In genomic region chr5:38039796-38040195, GRCm38 (mm10) we compare ENCODE assay signal across 8 mouse cellular contexts. TPM values are rescaled to one million over a fixed set of nuclear protein-coding genes. Genes with fewer than 3 reads are reported as not detected.
DNase-seq lines count a peak whose midpoint lies in the region; ATAC-seq and TF ChIP-seq lines count a peak whose summit lies in the region.

No protein-coding gene starts in this region.

- no peaks in the 10 kb centered on the region for H3K9me3 ChIP-seq in CH12.LX (replicated peaks; ENCODE audit: low read length)
- no peaks in the 10 kb centered on the region for H3K9me3 ChIP-seq in forebrain, embryonic 13.5 days (replicated peaks)
- H3K9me3 ChIP-seq in liver, embryonic 15.5 days (replicated peaks), result no peaks in the 10 kb centered on the region

- 31% methylated on average over 9 of the region's 9 CpGs for WGBS in forebrain, embryonic 13.5 days
- 18% methylated on average over 9 of the region's 9 CpGs for WGBS in liver, embryonic 15.5 days (ENCODE audit: insufficient replicate concordance)

- dilution Hi-C loops in CH12.LX (cut with MboI; ENCODE audit: extremely low pct_ligation_motif_present, extremely low pct_unique_long_range_greater_than_20kb, low sequenced_read_pairs), result no loop called here

- peak overlapping the region; percentile 72 for H3K9ac ChIP-seq in CH12.LX (ENCODE audit: insufficient read depth, low read depth)
- peak overlapping the region; percentile 88 for H3K9ac ChIP-seq in forebrain, embryonic 13.5 days
- H3K9ac ChIP-seq in liver, embryonic 15.5 days, result peak overlapping the region; percentile 69

- DNase-seq in adrenal gland, postnatal 14 days, result peak; percentile 28
- no peak for DNase-seq in adrenal gland, adult 18-20 months (ENCODE audit: low spot score in 2 of 2)
- DNase-seq in CH12.LX (ENCODE audit: extremely low read depth), result peak; percentile 6
- no peak for DNase-seq in right cerebral cortex, postnatal 36 days (ENCODE audit: low spot score in 2 of 2)
- no peak for DNase-seq in cerebellum, adult 18-20 months
- DNase-seq in layer of hippocampus, adult 8-10 months (ENCODE audit: low spot score in 2 of 2), result no peak

- peak overlapping the region; percentile 83 to 98 (median 92) for H3K4me3 ChIP-seq in CH12.LX (replicated peaks in 1 of 3; ENCODE audit: low read depth in 2 of 3, low read length in 2 of 3, poor library complexity in 1 of 3)
- H3K4me3 ChIP-seq in forebrain, embryonic 13.5 days, result peak overlapping the region; percentile 91
- peak overlapping the region; percentile 77 for H3K4me3 ChIP-seq in liver, embryonic 15.5 days (replicated peaks)

- peaks cover 0 to 20% of the 10 kb centered on the region in 2 experiments for H3K36me3 ChIP-seq in CH12.LX (replicated peaks in 1 of 2; ENCODE audit: control insufficient read depth in 1 of 2, insufficient read depth in 1 of 2, low read length in 1 of 2)
- no peaks in the 10 kb centered on the region for H3K36me3 ChIP-seq in forebrain, embryonic 13.5 days (ENCODE audit: poor library complexity, severe bottlenecking)
- 0 out of 2 replicates have a peak, but pooled peaks cover 4% of the 10 kb centered on the region for H3K36me3 ChIP-seq in liver, embryonic 15.5 days (replicated peaks)

- H3K4me1 ChIP-seq in CH12.LX (ENCODE audit: control insufficient read depth in 1 of 2, insufficient read depth in 2 of 2), result peaks cover 8 to 18% of the 10 kb centered on the region in 2 experiments; a peak in 3 of 4 replicates
- H3K4me1 ChIP-seq in forebrain, embryonic 13.5 days, result peaks cover 20% of the 10 kb centered on the region
- H3K4me1 ChIP-seq in liver, embryonic 15.5 days (replicated peaks), result peaks cover 17% of the 10 kb centered on the region

- no peak for TF ChIP-seq RAD21 in CH12.LX (IDR thresholded peaks at IDR 0.05; ENCODE audit: low read depth, low read length)

- H3K27me3 ChIP-seq in CH12.LX (replicated peaks), result peaks cover 28% of the 10 kb centered on the region
- 0 out of 2 replicates have a peak, but pooled peaks cover 9% of the 10 kb centered on the region for H3K27me3 ChIP-seq in forebrain, embryonic 13.5 days
- peaks cover 16% of the 10 kb centered on the region; the same call in 1 of the 2 replicates for H3K27me3 ChIP-seq in liver, embryonic 15.5 days

- no peak overlapping the region for H3K27ac ChIP-seq in CH12.LX (ENCODE audit: insufficient read depth, low read depth)
- H3K27ac ChIP-seq in forebrain, embryonic 13.5 days, result 0 out of 2 replicates have a peak overlapping the region, but pooled peaks have one; percentile 51
- H3K27ac ChIP-seq in liver, embryonic 15.5 days (replicated peaks), result no peak overlapping the region

- no peak for TF ChIP-seq CTCF in CH12.LX (conservative IDR thresholded peaks at IDR 0.05 in 1 of 2, IDR thresholded peaks at IDR 0.05 in 1 of 2; ENCODE audit: low read depth in 2 of 2, low read length in 2 of 2)

- H3K79me2 ChIP-seq in CH12.LX (replicated peaks; ENCODE audit: control insufficient read depth, extremely low read depth, insufficient read depth, poor library complexity, severe bottlenecking), result peaks cover 6% of the 10 kb centered on the region; the same call in 1 of the 2 replicates

- ATAC-seq in forebrain, embryonic 13.5 days, result no peak
- no peak for ATAC-seq in liver, embryonic 15.5 days (ENCODE audit: insufficient read depth)

- in situ Hi-C loops in CH12.LX (cut with MboI; ENCODE audit: low pct_ligation_motif_present, low pct_unique_long_range_greater_than_20kb, low sequenced_read_pairs), result no loop called here

- H3K4me2 ChIP-seq in CH12.LX (ENCODE audit: insufficient read depth, low read depth, poor library complexity, severe bottlenecking), result peak overlapping the region; percentile 70
- H3K4me2 ChIP-seq in forebrain, embryonic 13.5 days, result peak overlapping the region; percentile 85
- H3K4me2 ChIP-seq in liver, embryonic 15.5 days, result peak overlapping the region; percentile 76

- no peak for TF ChIP-seq POLR2A in CH12.LX (IDR thresholded peaks at IDR 0.05; ENCODE audit: low read depth, low read length)

- no peak for TF ChIP-seq EP300 in CH12.LX (IDR thresholded peaks at IDR 0.05; ENCODE audit: low read length)

TF ChIP-seq in CH12.LX, 34 proteins besides CTCF, POLR2A, EP300 and RAD21:
- no peak for TF ChIP-seq JUND (conservative IDR thresholded peaks at IDR 0.05; ENCODE audit: low read depth, low read length)
- no peak for TF ChIP-seq TCF12 (IDR thresholded peaks at IDR 0.05; ENCODE audit: low read depth, low read length)
- TF ChIP-seq POLR2AphosphoS2 (IDR thresholded peaks at IDR 0.05; ENCODE audit: low read depth, low read length), result no peak
- TF ChIP-seq RCOR1 (conservative IDR thresholded peaks at IDR 0.05; ENCODE audit: low read depth, low read length), result no peak
- no peak for TF ChIP-seq MXI1 (IDR thresholded peaks at IDR 0.05; ENCODE audit: low read depth, low read length)
- TF ChIP-seq TBP (conservative IDR thresholded peaks at IDR 0.05; ENCODE audit: low read depth, low read length), result no peak
- no peak for TF ChIP-seq KAT2A (IDR thresholded peaks at IDR 0.05; ENCODE audit: insufficient replicate concordance, low read length)
- TF ChIP-seq MAZ (IDR thresholded peaks at IDR 0.05; ENCODE audit: low read depth, low read length), result no peak
- TF ChIP-seq ZKSCAN1 (IDR thresholded peaks at IDR 0.05; ENCODE audit: borderline replicate concordance, low read depth, low read length), result no peak

RNA-seq across cellular contexts. Expression of gene Stx18, which starts 1.3 kb away (rescaled TPM):
- 45.0 and 47.0 TPM in 2 replicates for total RNA-seq in adrenal gland, postnatal 14 days (2021)
- total RNA-seq in adrenal gland, adult 18-20 months (2021), result 10 to 100 TPM; 34.7 to 42.5 TPM
- total RNA-seq in CH12.LX (2012; rRNA removed), result 28.7 and 29.4 TPM in 2 replicates
- 26.3 and 31.1 TPM in 2 replicates for total RNA-seq in CH12.LX (2014; rRNA removed)
- 35.8 and 40.0 TPM in 2 replicates for polyA plus RNA-seq in CH12.LX (2012; ENCODE audit: insufficient read length, low read depth)
- 34.4 and 36.8 TPM in 2 replicates for polyA plus RNA-seq in forebrain, embryonic 13.5 days (2015; fragmentation: Nextera tagmentation; extraction: Ambion mirVana)
- 12.5 TPM in 2 replicates for polyA plus RNA-seq in liver, embryonic 15.5 days (2015; fragmentation: Nextera tagmentation; extraction: Ambion mirVana)
- 10 to 100 TPM; 33.8 to 42.2 (median 38.1) TPM for total RNA-seq in layer of hippocampus, adult 8-10 months (2022)

Comparison
In these comparisons a context has a peak if more than half of its experiments do, and no peak if none do; other contexts are left out.
1. DNase-seq: peak in adrenal gland, postnatal 14 days (single experiment) and CH12.LX (single experiment); none in adrenal gland, adult 18-20 months (0 of 2), right cerebral cortex, postnatal 36 days (0 of 2), cerebellum, adult 18-20 months (0 of 2) and layer of hippocampus, adult 8-10 months (0 of 2).
2. Peak in every context shown above with its lines, with median percentiles within 50 percentile points of each other: H3K4me2 ChIP-seq, H3K4me3 ChIP-seq and H3K9ac ChIP-seq.